Mouse (Mus musculus) stomach, postnatal 0 days (tissue): ENCODE data around the gene Stk25. TPM values are rescaled to one million over a fixed set of nuclear protein-coding genes. Genes with fewer than 3 reads are reported as not detected.
"Not testable (repeated sequence)": the region's sequence is repeated elsewhere in the genome, so short reads cannot be mapped to it uniquely, and the experiment has no call there.

Source experiments
- ATAC-seq: fragments of 200-750 bp; cut with Nextera tagmentation; 2 replicates; pipeline ENCODE4 v1.8.0; 2017; ENCODE audit not compliant: low FRiP score, low TSS enrichment
- DNase-seq: peaks from one replicate; pipeline ENCODE4 v3.0.0-alpha.2; 2016; ENCODE audit warnings: low spot score
- H3K27ac ChIP-seq: fragments of 300-500 bp; sonication (generic); replicated peaks from 2 replicates; pipeline ENCODE4 v1.5.1; 2014; ENCODE audit warnings: mild to moderate bottlenecking, control low read depth
- H3K27me3 ChIP-seq: fragments of 300-500 bp; sonication (generic); 2 replicates; pipeline ENCODE4 v1.6.1; 2014; ENCODE audit warnings: low read length; ENCODE audit not compliant: control insufficient read depth, insufficient read depth
- H3K36me3 ChIP-seq: fragments of 300-500 bp; sonication (generic); 2 replicates; pipeline ENCODE4 v1.6.1; 2014; ENCODE audit warnings: low read length, mixed read lengths; ENCODE audit not compliant: control insufficient read depth, insufficient read depth
- H3K4me1 ChIP-seq: fragments of 300-500 bp; sonication (generic); replicated peaks from 2 replicates; pipeline ENCODE4 v1.6.1; 2014; ENCODE audit warnings: antibody characterized with exemption; ENCODE audit not compliant: control insufficient read depth, insufficient read depth
- H3K4me2 ChIP-seq: fragments of 300-500 bp; sonication (generic); replicated peaks from 2 replicates; pipeline ENCODE4 v1.6.1; 2014; ENCODE audit warnings: low read depth, mild to moderate bottlenecking, control low read depth, moderate library complexity
- H3K4me3 ChIP-seq: fragments of 300-500 bp; sonication (generic); 2 replicates; pipeline ENCODE4 v1.5.1; 2014; ENCODE audit warnings: low read depth, low read length, control low read depth
- H3K9ac ChIP-seq: fragments of 300-500 bp; sonication (generic); 2 replicates; pipeline ENCODE4 v1.6.1; 2014; ENCODE audit warnings: mild to moderate bottlenecking, low read length, control low read depth, mixed read lengths
- H3K9me3 ChIP-seq: fragments of 300-500 bp; sonication (generic); 2 replicates; pipeline ENCODE4 v1.6.1; 2016; ENCODE audit warnings: low read length; ENCODE audit not compliant: control insufficient read depth
- CTCF ChIP-seq: IDR thresholded peaks from 2 replicates; pipeline ENCODE4 v1.5.1; 2016; ENCODE audit warnings: antibody characterized with exemption, low read depth, mild to moderate bottlenecking, moderate library complexity
- EP300 ChIP-seq: optimal IDR thresholded peaks from 2 replicates; pipeline ENCODE3; 2016; ENCODE audit warnings: antibody characterized with exemption
- WGBS: fragments of 180-500 bp; shearing (Covaris S2); extraction: QIAGEN DNeasy Blood & Tissue Kit; methylation state at CpG from one replicate; pipeline ENCODE4 v1.1.7; 2014; 5-methylcytosine and 5-hydroxymethylcytosine counted together
- polyA plus RNA-seq: library from polyadenylated mRNA; unstranded; fragments of >200 nt; fragmentation: Nextera tagmentation; extraction: Ambion mirVana; gene quantifications from 2 replicates; pipeline ENCODE4 v1.2.1, GENCODE M21; 2015

Stk25 gene
- polyA plus RNA-seq: 107 and 115 TPM in 2 replicates

GRCm38 (mm10) chr1:93658559-93658958 is at the start of gene Stk25:
TSS of gene Stk25 (minus strand) at chr1:93658659.
- not testable (repeated sequence) for H3K36me3 ChIP-seq, H3K9me3 ChIP-seq, ATAC-seq, H3K27ac ChIP-seq, DNase-seq, H3K4me3 ChIP-seq, H3K9ac ChIP-seq, H3K27me3 ChIP-seq, H3K4me2 ChIP-seq, H3K4me1 ChIP-seq

- no peaks in the 10 kb centered on the region for H3K4me1 ChIP-seq
- peaks cover 2% of the 10 kb centered on the region; the same call in 1 of the 2 replicates for H3K36me3 ChIP-seq
- no peaks in the 10 kb centered on the region for H3K9me3 ChIP-seq
- ATAC-seq: peak; percentile 90
- H3K27me3 ChIP-seq: no peaks in the 10 kb centered on the region
- no peak for TF ChIP-seq EP300
- TF ChIP-seq CTCF: no peak
- H3K27ac ChIP-seq: peak overlapping the region; percentile 61
- no peak overlapping the region for H3K4me3 ChIP-seq
- no peak overlapping the region for H3K9ac ChIP-seq
- peak; percentile 69 for DNase-seq
- WGBS: 59% methylated on average over 3 of the region's 3 CpGs
- H3K4me2 ChIP-seq: no peak overlapping the region
Observed at GRCm38 (mm10) chr1:93705389-93705788, 46.9 kb upstream of the Stk25 start.

GRCm38 (mm10) chr1:93704341-93704740 is 45.9 kb upstream of the Stk25 start:
- Histone ChIP-seq H3K4me1 (no peaks in the 10 kb centered on the region), H3K27ac (peak overlapping the region; percentile 56), H3K4me3 (no peak overlapping the region), H3K4me2 (no peak overlapping the region), H3K27me3 (no peaks in the 10 kb centered on the region), H3K36me3 (peaks cover 2% of the 10 kb centered on the region; the same call in 1 of the 2 replicates), H3K9ac (no peak overlapping the region), H3K9me3 (no peaks in the 10 kb centered on the region)
- DNase-seq (no peak), ATAC-seq (no peak)
- WGBS: 79% methylated on average over 9 of the region's 9 CpGs
- no peak for TF ChIP-seq CTCF
- TF ChIP-seq EP300: no peak

GRCm38 (mm10) chr1:93703472-93704048 is 45.1 kb upstream of the Stk25 start:
- H3K9ac ChIP-seq: no peak overlapping the region
- H3K27me3 ChIP-seq: no peaks in the 10 kb centered on the region
- ATAC-seq (peak; percentile 89), DNase-seq (no peak)
- H3K9me3 ChIP-seq: no peaks in the 10 kb centered on the region
- peak overlapping the region; percentile 56 for H3K27ac ChIP-seq
- H3K4me2 ChIP-seq: no peak overlapping the region
- H3K36me3 ChIP-seq: peaks cover 2% of the 10 kb centered on the region; the same call in 1 of the 2 replicates
- no peaks in the 10 kb centered on the region for H3K4me1 ChIP-seq
- TF ChIP-seq EP300: no peak
- TF ChIP-seq CTCF: no peak
- H3K4me3 ChIP-seq: no peak overlapping the region
- WGBS: 64% methylated on average over 10 of the region's 10 CpGs

GRCm38 (mm10) chr1:93702106-93702505 is 43.6 kb upstream of the Stk25 start:
- TF ChIP-seq EP300: no peak
- no peak for TF ChIP-seq CTCF
- no peak overlapping the region for H3K27ac ChIP-seq
- 68% methylated on average over 1 of the region's 1 CpGs for WGBS
- no peak overlapping the region for H3K4me3 ChIP-seq
- no peak overlapping the region for H3K4me2 ChIP-seq
- ATAC-seq: no peak
- H3K27me3 ChIP-seq: no peaks in the 10 kb centered on the region
- H3K4me1 ChIP-seq: no peaks in the 10 kb centered on the region
- H3K36me3 ChIP-seq: peaks cover 2% of the 10 kb centered on the region; the same call in 1 of the 2 replicates
- DNase-seq: no peak
- H3K9me3 ChIP-seq: no peaks in the 10 kb centered on the region
- no peak overlapping the region for H3K9ac ChIP-seq

GRCm38 (mm10) chr1:93699159-93699558 is 40.7 kb upstream of the Stk25 start:
- H3K9me3 ChIP-seq: no peaks in the 10 kb centered on the region
- DNase-seq (no peak), ATAC-seq (no peak)
- 76% methylated on average over 4 of the region's 4 CpGs for WGBS
- no peak overlapping the region for H3K9ac ChIP-seq
- H3K4me2 ChIP-seq: no peak overlapping the region
- no peaks in the 10 kb centered on the region for H3K27me3 ChIP-seq
- H3K4me1 ChIP-seq: no peaks in the 10 kb centered on the region
- TF ChIP-seq EP300: no peak
- no peak for TF ChIP-seq CTCF
- H3K36me3 ChIP-seq: peaks cover 1% of the 10 kb centered on the region; the same call in 1 of the 2 replicates
- H3K27ac ChIP-seq: no peak overlapping the region
- H3K4me3 ChIP-seq: no peak overlapping the region
